Mouse (Mus musculus): ENCODE data around the gene Scgb1c1. TPM values are rescaled to one million over a fixed set of nuclear protein-coding genes. Genes with fewer than 3 reads are reported as not detected.
A peak's percentile ranks its signal among the peaks of the same experiment; 100 is the strongest.

The Scgb1c1 gene
- not detected in 2 replicates for polyA plus RNA-seq (2015; fragmentation: Nextera tagmentation; extraction: Ambion mirVana)

- H3K4me1 ChIP-seq = peaks cover 7% of the 10 kb centered on the region; the same call in 1 of the 2 replicates
- peaks cover 52% of the 10 kb centered on the region for H3K27me3 ChIP-seq
- no peak within 1 kb of the TSS for H3K27ac ChIP-seq
- H3K4me2 ChIP-seq (replicated peaks) = no peak within 1 kb of the TSS
- H3K36me3 ChIP-seq = no peaks in the 10 kb centered on the region
- H3K9me3 ChIP-seq = no peaks in the 10 kb centered on the region
- ATAC-seq (ENCODE audit: low FRiP score, low read depth) = peak; percentile 73
- H3K9ac ChIP-seq = no peak within 1 kb of the TSS; the same call in 1 of the 2 replicates
- 25% methylated on average over 14 of the region's 14 CpGs for WGBS
- H3K4me3 ChIP-seq = no peak within 1 kb of the TSS
Observed at GRCm38 (mm10) chr7:140844905-140845665, at the start of gene Scgb1c1. TSS of gene Scgb1c1 (plus strand) at chr7:140845547.

- no peak overlapping the region for H3K4me3 ChIP-seq
- no peak for ATAC-seq (ENCODE audit: low FRiP score, low read depth)
- no peaks in the 10 kb centered on the region for H3K36me3 ChIP-seq
- H3K4me1 ChIP-seq = no peaks in the 10 kb centered on the region
- H3K27ac ChIP-seq = no peak overlapping the region
- no peak overlapping the region for H3K9ac ChIP-seq
- H3K27me3 ChIP-seq = no peaks in the 10 kb centered on the region
- 82% methylated on average over 3 of the region's 3 CpGs for WGBS
- H3K9me3 ChIP-seq = no peaks in the 10 kb centered on the region
- no peak overlapping the region for H3K4me2 ChIP-seq (replicated peaks)
Observed at GRCm38 (mm10) chr7:140797619-140798018, 47.7 kb upstream of the Scgb1c1 start.

GRCm38 (mm10) chr7:140798212-140798611 lies 47.1 kb upstream of the Scgb1c1 start:
- Histone ChIP-seq H3K36me3 (no peaks in the 10 kb centered on the region), H3K4me1 (no peaks in the 10 kb centered on the region), H3K4me3 (no peak overlapping the region), H3K4me2 (replicated peaks) (no peak overlapping the region), H3K9me3 (no peaks in the 10 kb centered on the region), H3K27me3 (no peaks in the 10 kb centered on the region), H3K27ac (no peak overlapping the region), H3K9ac (no peak overlapping the region)
- ATAC-seq (ENCODE audit: low FRiP score, low read depth) = no peak
- WGBS = 65% methylated on average over 2 of the region's 2 CpGs

- ATAC-seq (ENCODE audit: low FRiP score, low read depth) = no peak
- 42% methylated on average over 6 of the region's 6 CpGs for WGBS
- no peaks in the 10 kb centered on the region for H3K9me3 ChIP-seq
Observed at GRCm38 (mm10) chr7:140802629-140803028, 42.7 kb upstream of the Scgb1c1 start.

GRCm38 (mm10) chr7:140805704-140806103 lies 39.6 kb upstream of the Scgb1c1 start:
- no peaks in the 10 kb centered on the region for H3K4me1 ChIP-seq
- no peak overlapping the region for H3K4me2 ChIP-seq (replicated peaks)
- ATAC-seq (ENCODE audit: low FRiP score, low read depth) = no peak
- 31% methylated on average over 1 of the region's 1 CpGs for WGBS
- no peaks in the 10 kb centered on the region for H3K9me3 ChIP-seq
- no peaks in the 10 kb centered on the region for H3K27me3 ChIP-seq
- no peak overlapping the region for H3K9ac ChIP-seq
- H3K4me3 ChIP-seq = no peak overlapping the region
- peaks cover 5% of the 10 kb centered on the region for H3K36me3 ChIP-seq
- no peak overlapping the region for H3K27ac ChIP-seq

More at GRCm38 (mm10) chr7:140802629-140803028, 42.7 kb upstream of the Scgb1c1 start:
- Histone ChIP-seq H3K27ac (no peak overlapping the region), H3K4me1 (no peaks in the 10 kb centered on the region), H3K4me3 (no peak overlapping the region), H3K36me3 (no peaks in the 10 kb centered on the region), H3K27me3 (no peaks in the 10 kb centered on the region), H3K4me2 (replicated peaks) (no peak overlapping the region), H3K9ac (no peak overlapping the region)

GRCm38 (mm10) chr7:140810496-140810895 lies 34.9 kb upstream of the Scgb1c1 start:
- Histone ChIP-seq H3K4me1 (no peaks in the 10 kb centered on the region), H3K9me3 (no peaks in the 10 kb centered on the region), H3K4me2 (replicated peaks) (no peak overlapping the region), H3K9ac (no peak overlapping the region), H3K27ac (no peak overlapping the region), H3K4me3 (no peak overlapping the region), H3K36me3 (peaks cover 30% of the 10 kb centered on the region), H3K27me3 (no peaks in the 10 kb centered on the region)
- WGBS = 95% methylated on average over 6 of the region's 6 CpGs
- ATAC-seq (ENCODE audit: low FRiP score, low read depth) = no peak

GRCm38 (mm10) chr7:140811714-140812113 lies 33.6 kb upstream of the Scgb1c1 start:
- no peak overlapping the region for H3K27ac ChIP-seq
- H3K9me3 ChIP-seq = no peaks in the 10 kb centered on the region
- H3K4me3 ChIP-seq = no peak overlapping the region
- no peaks in the 10 kb centered on the region for H3K4me1 ChIP-seq
- no peaks in the 10 kb centered on the region for H3K27me3 ChIP-seq
- H3K4me2 ChIP-seq (replicated peaks) = no peak overlapping the region
- no peak overlapping the region for H3K9ac ChIP-seq
- peaks cover 30% of the 10 kb centered on the region for H3K36me3 ChIP-seq
- no peak for ATAC-seq (ENCODE audit: low FRiP score, low read depth)
- WGBS = 91% methylated on average over 13 of the region's 13 CpGs

- 93% methylated on average over 12 of the region's 12 CpGs for WGBS
- Histone ChIP-seq H3K4me3 (no peak overlapping the region), H3K4me2 (replicated peaks) (no peak overlapping the region), H3K9me3 (no peaks in the 10 kb centered on the region), H3K9ac (no peak overlapping the region), H3K4me1 (no peaks in the 10 kb centered on the region), H3K36me3 (peaks cover 30% of the 10 kb centered on the region), H3K27ac (no peak overlapping the region), H3K27me3 (no peaks in the 10 kb centered on the region)
- no peak for ATAC-seq (ENCODE audit: low FRiP score, low read depth)
Observed at GRCm38 (mm10) chr7:140812850-140813249, 32.5 kb upstream of the Scgb1c1 start.

- H3K4me1 ChIP-seq = peaks cover 3% of the 10 kb centered on the region; the same call in 1 of the 2 replicates
- H3K27me3 ChIP-seq = no peaks in the 10 kb centered on the region
- no peak overlapping the region for H3K4me2 ChIP-seq (replicated peaks)
- H3K36me3 ChIP-seq = no peaks in the 10 kb centered on the region
- H3K9ac ChIP-seq = no peak overlapping the region
- H3K9me3 ChIP-seq = no peaks in the 10 kb centered on the region
- no peak for ATAC-seq (ENCODE audit: low FRiP score, low read depth)
- H3K4me3 ChIP-seq = no peak overlapping the region
- WGBS = 69% methylated on average over 4 of the region's 4 CpGs
- no peak overlapping the region for H3K27ac ChIP-seq
Observed at GRCm38 (mm10) chr7:140820173-140820572, 25.2 kb upstream of the Scgb1c1 start.

GRCm38 (mm10) chr7:140821305-140821652 lies 24.1 kb upstream of the Scgb1c1 start:
- Histone ChIP-seq H3K4me1 (peaks cover 3% of the 10 kb centered on the region; the same call in 1 of the 2 replicates), H3K27ac (no peak overlapping the region), H3K9me3 (no peaks in the 10 kb centered on the region), H3K27me3 (no peaks in the 10 kb centered on the region), H3K4me2 (replicated peaks) (peak overlapping the region; percentile 80), H3K36me3 (no peaks in the 10 kb centered on the region), H3K9ac (no peak overlapping the region), H3K4me3 (peak overlapping the region; percentile 57)
- WGBS = 49% methylated on average over 5 of the region's 5 CpGs
- ATAC-seq (ENCODE audit: low FRiP score, low read depth) = no peak

GRCm38 (mm10) chr7:140821653-140822329 lies 23.6 kb upstream of the Scgb1c1 start, which contains the start of gene Zfp941:
TSS of gene Zfp941 (minus strand) at chr7:140822178.
- Histone ChIP-seq H3K4me3 (peak within 1 kb of the TSS; percentile 57), H3K9ac (peak within 1 kb of the TSS; percentile 58), H3K27me3 (no peaks in the 10 kb centered on the region), H3K36me3 (no peaks in the 10 kb centered on the region), H3K9me3 (no peaks in the 10 kb centered on the region), H3K4me1 (peaks cover 3% of the 10 kb centered on the region; the same call in 1 of the 2 replicates), H3K27ac (no peak within 1 kb of the TSS), H3K4me2 (replicated peaks) (peak within 1 kb of the TSS; percentile 80)
- 2% methylated on average over 21 of the region's 21 CpGs for WGBS
- ATAC-seq (ENCODE audit: low FRiP score, low read depth) = peak; percentile 76

- no peak for ATAC-seq (ENCODE audit: low FRiP score, low read depth)
- H3K9me3 ChIP-seq = no peaks in the 10 kb centered on the region
- H3K4me3 ChIP-seq = no peak overlapping the region
- no peaks in the 10 kb centered on the region for H3K27me3 ChIP-seq
- H3K9ac ChIP-seq = no peak overlapping the region
- no peak overlapping the region for H3K27ac ChIP-seq
- H3K4me2 ChIP-seq (replicated peaks) = no peak overlapping the region
- no peaks in the 10 kb centered on the region for H3K36me3 ChIP-seq
- H3K4me1 ChIP-seq = peaks cover 3% of the 10 kb centered on the region; the same call in 1 of the 2 replicates
- WGBS = 94% methylated on average over 4 of the region's 4 CpGs
Observed at GRCm38 (mm10) chr7:140822731-140823130, 22.6 kb upstream of the Scgb1c1 start.

Data from limb, embryonic 13.5 days (tissue).